Mouse (Mus musculus) left cerebral cortex, postnatal 10 days (tissue): ENCODE measurements at regions not wholly inside any gene's neighbourhood (a gene's known extent, or its start where the extent isn't known, plus 50 kb on each side); places are given as distances from the start of the nearest gene placed in this dataset.

Experiments used
- DNase-seq, 2 experiments: peaks; one replicate each; pipeline ENCODE4 v3.0.0; 2021 to 2022; ENCODE audit warnings: low spot score in 2 of 2, mixed read lengths in 1 of 2; ENCODE audit errors: extremely low spot score in 1 of 2
- intact Hi-C: fragments of 180-260 bp; cut with DNase I; formaldehyde crosslinking; loops from one replicate; pipeline ENCODE4 v1.15.1; 2025

DNA sequence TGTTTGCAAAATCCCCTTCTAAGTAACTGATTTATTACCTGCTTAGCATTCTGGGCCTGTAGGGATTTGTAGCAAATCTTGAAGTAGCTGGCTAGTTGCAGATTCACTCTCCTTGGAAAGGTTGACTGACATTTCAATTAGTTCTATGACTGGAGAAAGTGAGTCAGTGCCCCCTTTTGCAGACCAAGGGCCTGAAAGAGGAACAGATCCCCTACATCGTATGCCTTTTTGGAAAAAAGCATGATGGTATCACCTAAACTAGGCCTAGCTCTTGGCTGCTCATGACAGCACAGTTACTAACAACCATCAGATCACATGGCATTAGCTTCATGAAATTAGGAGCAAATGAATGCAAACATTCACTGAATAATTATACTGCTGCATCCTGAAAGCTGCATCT, 54.7 kb upstream of the Egfl6 start:
- intact Hi-C loops: no loop called here
- no peak for DNase-seq
